Mouse (Mus musculus) stomach, embryonic 16.5 days (tissue): Measurements from ENCODE around the gene Lap3. TPM values are rescaled to one million over a fixed set of nuclear protein-coding genes. Genes with fewer than 3 reads are reported as not detected.
A peak's percentile ranks its signal among the peaks of the same experiment; 100 is the strongest.

ENCODE experiments used
- ATAC-seq: fragments of 200-750 bp; cut with Nextera tagmentation; 2 replicates; pipeline ENCODE4 v1.8.0; 2017; ENCODE audit warnings: moderate number of reproducible peaks, moderate TSS enrichment; ENCODE audit not compliant: insufficient read depth, low FRiP score
- H3K27ac ChIP-seq: fragments of 300-500 bp; sonication (generic); 2 replicates; pipeline ENCODE4 v1.5.1; 2014; ENCODE audit warnings: low read length
- H3K27me3 ChIP-seq: fragments of 300-500 bp; sonication (generic); 2 replicates; pipeline ENCODE4 v1.6.1; 2014; ENCODE audit warnings: low read length, control low read depth, mixed read lengths; ENCODE audit not compliant: control insufficient read depth, insufficient read depth
- H3K36me3 ChIP-seq: fragments of 300-500 bp; sonication (generic); 2 replicates; pipeline ENCODE4 v1.6.1; 2014; ENCODE audit warnings: low read length; ENCODE audit not compliant: control insufficient read depth, insufficient read depth
- H3K4me1 ChIP-seq: fragments of 300-500 bp; sonication (generic); 2 replicates; pipeline ENCODE4 v1.6.1; 2014; ENCODE audit warnings: low read length, control low read depth, mixed read lengths; ENCODE audit not compliant: control insufficient read depth, insufficient read depth
- H3K4me2 ChIP-seq: fragments of 300-500 bp; sonication (generic); 2 replicates; pipeline ENCODE4 v1.6.1; 2014; ENCODE audit warnings: low read depth, low read length, mixed read lengths
- H3K4me3 ChIP-seq: fragments of 300-500 bp; sonication (generic); replicated peaks from 2 replicates; pipeline ENCODE4 v1.5.1; 2014; ENCODE audit warnings: mild to moderate bottlenecking, low read length
- H3K9ac ChIP-seq: fragments of 300-500 bp; sonication (generic); 2 replicates; pipeline ENCODE4 v1.6.1; 2014; ENCODE audit warnings: low read length
- H3K9me3 ChIP-seq: fragments of 300-500 bp; sonication (generic); replicated peaks from 2 replicates; pipeline ENCODE4 v1.6.1; 2016; ENCODE audit warnings: low read length, control low read depth; ENCODE audit not compliant: control insufficient read depth
- WGBS: fragments of 180-500 bp; shearing (Covaris S2); extraction: QIAGEN DNeasy Blood & Tissue Kit; methylation state at CpG from one replicate; pipeline ENCODE4 v1.1.7; 2014; 5-methylcytosine and 5-hydroxymethylcytosine counted together
- polyA plus RNA-seq: library from polyadenylated mRNA; unstranded; fragments of >200 nt; fragmentation: Nextera tagmentation; extraction: Ambion mirVana; gene quantifications from 2 replicates; pipeline ENCODE4 v1.2.1, GENCODE M21; 2015

The Lap3 gene
- polyA plus RNA-seq, 1 experiment from 2014 or later = 88.2 TPM

DNA sequence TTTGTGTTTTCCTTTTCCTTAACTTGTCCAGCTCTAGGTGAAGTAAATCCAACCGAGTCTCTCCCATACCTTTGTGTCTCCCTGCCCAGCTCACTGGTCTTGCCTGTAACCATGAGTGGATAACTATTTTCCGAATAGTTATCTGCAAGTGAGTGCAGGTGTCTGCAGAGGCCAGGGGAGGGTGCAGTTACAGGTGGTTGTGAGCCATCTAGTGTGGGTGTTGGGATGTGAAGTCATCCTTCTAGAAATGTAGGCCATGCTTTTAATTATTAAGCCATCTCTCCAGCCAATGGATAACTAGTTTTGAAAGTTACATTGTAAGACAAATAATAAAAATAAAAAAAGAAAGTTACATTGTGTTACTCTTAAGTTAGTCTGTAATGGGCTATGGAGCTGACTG is 20.3 kb downstream of the Lap3 start:
- ATAC-seq = no peak
- H3K27me3 ChIP-seq = no peaks in the 10 kb centered on the region
- no peak overlapping the region for H3K4me2 ChIP-seq
- peaks cover 12% of the 10 kb centered on the region for H3K36me3 ChIP-seq
- H3K4me1 ChIP-seq = no peaks in the 10 kb centered on the region
- H3K27ac ChIP-seq = no peak overlapping the region
- no peak overlapping the region for H3K9ac ChIP-seq
- 90% methylated on average over 2 of the region's 2 CpGs for WGBS
- H3K4me3 ChIP-seq = no peak overlapping the region
- H3K9me3 ChIP-seq = no peaks in the 10 kb centered on the region

DNA sequence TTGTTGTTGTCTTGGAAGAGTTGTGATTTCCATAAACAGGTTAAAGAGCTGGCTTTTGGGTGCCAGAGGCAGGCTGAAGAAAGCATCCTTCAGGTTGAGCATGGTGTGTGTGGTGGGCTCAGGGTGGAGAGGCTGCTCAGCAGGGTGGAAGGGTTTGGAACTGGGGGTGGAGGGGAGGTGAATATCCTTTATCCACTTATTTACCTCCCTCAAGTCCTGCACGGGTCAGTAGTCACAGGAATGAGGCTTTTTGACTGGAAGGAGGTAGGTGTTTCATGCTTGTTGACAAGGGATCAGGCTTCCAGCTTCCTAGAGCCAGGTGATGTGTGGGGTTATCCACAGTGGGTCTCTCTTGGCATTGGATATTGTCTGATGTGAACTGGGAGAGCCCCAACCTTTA is 21.4 kb downstream of the Lap3 start:
- no peaks in the 10 kb centered on the region for H3K27me3 ChIP-seq
- ATAC-seq = no peak
- WGBS = 73% methylated on average over 1 of the region's 1 CpGs

GRCm38 (mm10) chr5:45515151-45515743 is 22.1 kb downstream of the Lap3 start:
- WGBS = 91% methylated on average over 10 of the region's 10 CpGs
- no peaks in the 10 kb centered on the region for H3K9me3 ChIP-seq
- no peaks in the 10 kb centered on the region for H3K27me3 ChIP-seq
- H3K27ac ChIP-seq = no peak overlapping the region
- peaks cover 7% of the 10 kb centered on the region; the same call in 1 of the 2 replicates for H3K36me3 ChIP-seq
- no peak overlapping the region for H3K4me3 ChIP-seq
- no peak overlapping the region for H3K4me2 ChIP-seq
- 0 out of 2 replicates have a peak, but pooled peaks cover 3% of the 10 kb centered on the region for H3K4me1 ChIP-seq
- no peak overlapping the region for H3K9ac ChIP-seq
- ATAC-seq = no peak

More for the DNA sequence above, 21.4 kb downstream of the Lap3 start:
- H3K4me2 ChIP-seq = no peak overlapping the region
- H3K4me1 ChIP-seq = 0 out of 2 replicates have a peak, but pooled peaks cover under 1% of the 10 kb centered on the region
- H3K9ac ChIP-seq = no peak overlapping the region
- H3K27ac ChIP-seq = no peak overlapping the region
- peaks cover 12% of the 10 kb centered on the region for H3K36me3 ChIP-seq
- no peak overlapping the region for H3K4me3 ChIP-seq
- H3K9me3 ChIP-seq = no peaks in the 10 kb centered on the region

DNA sequence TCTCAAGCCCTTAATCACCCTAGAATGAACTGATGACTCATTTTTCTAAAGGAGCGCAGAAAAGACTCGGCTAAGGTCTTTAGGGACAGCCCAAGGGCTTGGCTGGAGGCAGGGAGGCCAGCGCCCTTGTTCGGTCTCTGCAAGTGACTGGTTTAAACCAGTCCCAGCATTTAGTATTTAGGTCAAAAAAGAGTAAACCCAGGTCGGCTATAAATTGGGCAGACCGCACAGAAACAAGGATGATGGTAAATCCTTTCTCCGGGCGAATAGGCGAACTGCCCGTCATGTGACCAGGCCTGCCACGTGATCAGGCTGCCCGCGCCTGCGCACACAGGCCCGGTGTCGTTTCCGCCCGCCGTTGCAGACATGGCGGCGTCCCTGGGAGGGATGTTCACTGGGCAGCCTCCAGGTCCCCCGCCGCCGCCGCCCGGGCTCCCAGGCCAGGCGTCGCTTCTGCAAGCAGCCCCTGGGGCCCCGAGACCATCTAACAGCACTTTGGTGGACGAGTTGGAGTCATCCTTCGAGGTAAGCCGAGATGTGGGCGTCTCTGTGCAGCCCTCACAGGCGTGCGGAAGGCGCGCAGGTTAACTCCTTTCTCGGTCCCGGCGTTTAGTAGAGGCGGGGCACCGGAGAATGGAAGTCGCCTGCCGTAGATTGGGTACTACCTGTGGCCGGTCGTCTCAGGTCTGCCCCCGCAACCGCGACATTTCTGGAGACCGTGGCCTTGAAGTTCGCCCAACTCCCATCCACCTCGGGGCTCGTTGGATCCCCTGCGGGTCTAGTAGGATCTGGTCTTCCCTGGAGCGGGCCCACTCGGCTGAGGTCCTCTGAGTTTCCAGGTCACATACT is 27.0 kb downstream of the Lap3 start, which contains the start of gene Med28:
Med28 (plus strand) TSS at position 270 of the 849 bp plus-strand sequence.
- Histone ChIP-seq H3K4me3 (peak within 1 kb of the TSS; percentile 89), H3K27me3 (no peaks in the 10 kb centered on the region), H3K9me3 (no peaks in the 10 kb centered on the region), H3K4me1 (peaks cover 15% of the 10 kb centered on the region), H3K36me3 (peaks cover 5% of the 10 kb centered on the region), H3K4me2 (peak within 1 kb of the TSS; percentile 99), H3K27ac (no peak within 1 kb of the TSS), H3K9ac (peak within 1 kb of the TSS; percentile 95)
- whole genome bisulfite sequencing = 1% methylated on average over 56 of the region's 56 CpGs
- ATAC-seq = peak; percentile 95

DNA sequence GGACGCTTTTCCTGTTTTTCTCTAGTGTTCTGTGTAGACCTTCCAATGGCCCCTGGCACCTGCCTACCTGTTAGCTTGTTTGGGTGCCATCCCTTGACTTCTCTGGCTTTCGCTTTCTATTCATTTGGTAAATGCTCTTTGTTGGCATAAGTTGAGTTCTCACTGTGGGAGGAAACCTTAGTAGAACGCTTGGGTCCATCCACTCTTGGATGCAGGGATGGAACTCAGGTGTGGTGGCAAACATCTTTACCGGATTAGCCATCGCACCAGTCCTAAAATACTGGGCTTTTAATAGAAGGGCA is 27.6 kb downstream of the Lap3 start:
- Histone ChIP-seq H3K9me3 (no peaks in the 10 kb centered on the region), H3K4me2 (peak overlapping the region; percentile 99), H3K4me1 (peaks cover 15% of the 10 kb centered on the region), H3K36me3 (peaks cover 9% of the 10 kb centered on the region), H3K27me3 (no peaks in the 10 kb centered on the region), H3K27ac (no peak overlapping the region), H3K9ac (peak overlapping the region; percentile 95), H3K4me3 (peak overlapping the region; percentile 89)
- ATAC-seq = no peak
- 2% methylated on average over 5 of the region's 5 CpGs for WGBS

DNA sequence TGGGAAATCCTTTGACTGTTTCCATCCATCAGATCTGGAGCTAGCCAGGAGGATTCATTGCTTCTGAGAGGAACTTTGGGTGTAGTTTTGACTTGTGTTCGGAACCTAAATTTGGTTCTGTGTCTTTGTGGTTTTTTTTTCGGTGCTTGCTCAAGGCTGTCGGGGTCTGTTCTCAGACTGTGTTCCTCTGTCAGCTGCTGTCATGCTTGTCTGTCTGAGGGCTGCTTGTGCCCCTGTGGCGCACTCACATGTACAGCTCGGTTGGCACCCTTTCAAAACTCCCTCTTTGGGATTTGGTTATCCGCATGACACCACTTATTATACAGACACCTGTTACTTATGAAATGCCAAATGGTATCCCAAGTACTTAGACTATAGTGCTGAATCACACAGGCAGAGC is 28.4 kb downstream of the Lap3 start:
- no peak overlapping the region for H3K9ac ChIP-seq
- WGBS = 86% methylated on average over 6 of the region's 6 CpGs
- peak overlapping the region; percentile 99 for H3K4me2 ChIP-seq
- H3K27me3 ChIP-seq = no peaks in the 10 kb centered on the region
- no peak overlapping the region for H3K27ac ChIP-seq
- H3K4me3 ChIP-seq = peak overlapping the region; percentile 89; the same call in 1 of the 2 replicates
- H3K9me3 ChIP-seq = no peaks in the 10 kb centered on the region
- peaks cover 11% of the 10 kb centered on the region for H3K36me3 ChIP-seq
- peaks cover 15% of the 10 kb centered on the region for H3K4me1 ChIP-seq
- no peak for ATAC-seq

GRCm38 (mm10) chr5:45525101-45525500 is 31.9 kb downstream of the Lap3 start:
- no peak for ATAC-seq
- H3K36me3 ChIP-seq = peaks cover 20% of the 10 kb centered on the region
- H3K27me3 ChIP-seq = no peaks in the 10 kb centered on the region
- H3K4me3 ChIP-seq = no peak overlapping the region
- no peaks in the 10 kb centered on the region for H3K9me3 ChIP-seq
- peaks cover 12% of the 10 kb centered on the region for H3K4me1 ChIP-seq
- no peak overlapping the region for H3K27ac ChIP-seq
- no peak overlapping the region for H3K4me2 ChIP-seq
- H3K9ac ChIP-seq = no peak overlapping the region
- 93% methylated on average over 10 of the region's 10 CpGs for WGBS

DNA sequence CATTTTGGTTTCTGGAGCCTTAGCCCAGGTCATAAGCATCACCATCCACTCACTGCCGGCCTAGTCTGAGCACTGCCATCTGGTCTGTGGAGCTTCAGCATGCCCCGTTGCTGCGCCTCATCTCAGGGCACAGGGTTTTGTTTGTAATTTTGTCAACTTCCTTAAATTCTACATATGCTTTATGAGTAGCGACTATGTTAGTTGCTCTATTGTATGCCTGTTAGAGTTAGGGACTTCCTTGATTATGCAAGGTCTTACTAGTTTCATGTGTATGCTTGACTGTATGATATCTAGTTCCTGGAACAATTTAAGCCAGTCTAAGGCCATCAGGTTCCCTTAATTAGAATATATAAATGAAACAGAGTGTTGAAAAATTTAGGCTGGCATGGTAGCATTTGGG is 33.2 kb downstream of the Lap3 start:
- peaks cover 20% of the 10 kb centered on the region for H3K36me3 ChIP-seq
- no peak for ATAC-seq
- H3K9ac ChIP-seq = no peak overlapping the region
- no peak overlapping the region for H3K27ac ChIP-seq
- no peaks in the 10 kb centered on the region for H3K9me3 ChIP-seq
- no peaks in the 10 kb centered on the region for H3K27me3 ChIP-seq
- WGBS = 88% methylated on average over 4 of the region's 4 CpGs
- peaks cover 5% of the 10 kb centered on the region for H3K4me1 ChIP-seq
- no peak overlapping the region for H3K4me2 ChIP-seq
- no peak overlapping the region for H3K4me3 ChIP-seq

- no peaks in the 10 kb centered on the region for H3K9me3 ChIP-seq
- 85% methylated on average over 3 of the region's 3 CpGs for WGBS
- H3K36me3 ChIP-seq = peaks cover 20% of the 10 kb centered on the region
- no peak overlapping the region for H3K4me3 ChIP-seq
- H3K9ac ChIP-seq = no peak overlapping the region
- H3K27ac ChIP-seq = no peak overlapping the region
- H3K4me2 ChIP-seq = no peak overlapping the region
- no peaks in the 10 kb centered on the region for H3K27me3 ChIP-seq
- ATAC-seq = no peak
- no peaks in the 10 kb centered on the region for H3K4me1 ChIP-seq
Measured at GRCm38 (mm10) chr5:45529696-45530095, 36.5 kb downstream of the Lap3 start.
